Mouse (Mus musculus) urinary bladder, postnatal 10 days (tissue): ENCODE data around the gene Atp11a.

Experiments used
- DNase-seq: peaks from one replicate; pipeline ENCODE4 v3.0.0; 2022; ENCODE audit warnings: low spot score

Gene Atp11a

DNA sequence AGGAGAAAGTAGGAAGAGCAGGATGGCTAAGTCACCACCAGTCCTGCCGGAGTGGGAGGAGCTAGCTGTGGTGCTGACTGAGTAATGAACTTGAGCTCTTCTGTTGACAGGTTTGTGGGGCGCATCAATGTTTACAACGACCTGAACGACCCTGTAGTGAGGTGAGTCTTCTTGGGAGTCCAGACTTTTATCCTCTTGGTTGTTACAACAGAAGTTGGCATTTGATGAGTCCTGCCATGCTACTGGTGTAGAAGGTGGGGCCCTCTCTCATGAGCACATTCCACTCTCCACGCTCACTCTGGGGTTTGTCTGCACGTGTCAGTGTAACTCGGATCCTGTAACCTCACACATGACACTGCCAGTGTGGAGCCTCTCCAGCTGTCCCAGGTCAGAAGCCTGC lies 66.1 kb downstream of the Atp11a start:
- no peak for DNase-seq

DNA sequence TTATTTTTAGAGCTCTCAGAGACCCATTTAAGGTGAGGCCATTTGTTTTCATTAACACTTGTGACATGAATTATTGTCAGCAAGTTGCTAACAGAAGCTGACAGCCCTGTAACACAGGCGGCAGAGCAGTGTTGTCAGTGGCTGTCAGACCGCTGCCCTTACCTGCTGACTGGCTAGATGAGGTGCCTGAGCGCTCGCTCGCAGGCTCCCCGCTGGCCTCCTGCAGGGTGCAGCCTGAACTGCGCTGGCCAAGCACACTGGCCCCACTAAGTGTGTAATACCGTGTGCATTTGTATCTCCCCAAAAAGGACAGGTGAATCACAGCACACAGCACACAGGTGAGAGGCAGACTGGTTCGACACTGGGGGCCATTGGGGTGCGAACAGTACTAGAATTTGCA lies 67.7 kb downstream of the Atp11a start:
- no peak for DNase-seq

DNA sequence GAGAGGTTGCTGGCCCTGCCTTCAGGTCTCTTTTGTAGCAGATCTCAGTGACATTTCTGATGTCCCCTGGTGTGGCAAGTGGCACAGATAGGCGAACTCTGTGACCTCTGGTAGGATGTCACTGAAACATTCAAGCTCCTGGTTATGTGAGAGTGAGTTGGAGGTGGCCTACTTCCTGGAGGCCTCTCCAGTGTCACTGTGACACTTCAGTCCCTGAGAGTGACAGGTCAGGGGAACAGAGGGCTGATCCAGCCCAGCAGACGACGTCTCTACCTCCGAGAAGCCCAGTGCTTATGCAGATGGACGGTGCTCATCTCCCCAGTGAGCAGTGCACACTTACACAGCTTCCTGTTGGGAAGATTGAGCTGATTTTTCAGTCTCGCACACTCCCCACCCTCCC lies 68.4 kb downstream of the Atp11a start:
- no peak for DNase-seq

DNA sequence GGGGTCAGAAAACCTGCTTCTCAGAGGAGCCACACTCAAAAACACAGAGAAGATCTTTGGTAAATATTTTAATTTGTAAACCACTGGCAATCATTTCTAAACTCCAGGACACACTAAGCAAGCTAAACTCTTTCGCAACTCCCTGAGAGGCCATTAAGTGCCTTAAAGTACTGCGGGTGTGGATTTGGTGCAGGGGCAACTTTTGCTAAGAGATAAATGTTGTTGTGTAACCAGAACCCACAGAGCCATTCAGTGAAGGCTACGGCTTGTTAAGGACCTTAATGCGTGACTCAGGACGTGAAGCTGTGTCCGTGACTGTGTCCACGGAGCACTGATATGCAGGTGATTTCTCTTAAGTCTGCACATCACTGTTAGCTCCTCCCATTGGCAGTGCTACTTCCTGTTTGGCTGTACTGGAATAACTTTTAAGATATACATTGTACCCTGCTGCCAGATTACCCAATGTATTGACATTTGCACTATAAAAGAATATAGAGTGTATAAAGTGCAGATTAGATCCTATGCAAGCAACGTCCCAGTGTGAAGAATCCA lies 68.9 kb downstream of the Atp11a start:
- no peak for DNase-seq

DNA sequence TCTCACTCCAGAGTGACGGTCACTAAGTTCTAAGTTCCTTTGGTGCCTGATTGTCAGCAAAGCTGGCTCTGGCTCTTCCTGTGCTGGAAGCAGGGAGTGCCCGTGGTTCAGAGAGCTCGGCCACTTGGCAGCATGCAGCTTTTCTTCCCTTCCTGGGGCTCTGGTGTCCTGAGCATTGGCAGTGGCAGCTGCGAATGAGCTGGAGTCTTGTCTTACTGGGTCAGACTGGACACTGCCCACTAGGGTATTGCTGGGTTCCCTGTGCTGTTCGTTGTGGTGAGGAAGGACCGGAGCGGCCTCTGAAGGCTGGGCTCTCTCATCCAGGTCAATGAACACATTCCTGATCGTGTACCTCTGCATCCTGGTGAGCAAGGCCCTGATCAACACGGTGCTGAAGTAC lies 70.3 kb downstream of the Atp11a start:
- DNase-seq, result no peak

DNA sequence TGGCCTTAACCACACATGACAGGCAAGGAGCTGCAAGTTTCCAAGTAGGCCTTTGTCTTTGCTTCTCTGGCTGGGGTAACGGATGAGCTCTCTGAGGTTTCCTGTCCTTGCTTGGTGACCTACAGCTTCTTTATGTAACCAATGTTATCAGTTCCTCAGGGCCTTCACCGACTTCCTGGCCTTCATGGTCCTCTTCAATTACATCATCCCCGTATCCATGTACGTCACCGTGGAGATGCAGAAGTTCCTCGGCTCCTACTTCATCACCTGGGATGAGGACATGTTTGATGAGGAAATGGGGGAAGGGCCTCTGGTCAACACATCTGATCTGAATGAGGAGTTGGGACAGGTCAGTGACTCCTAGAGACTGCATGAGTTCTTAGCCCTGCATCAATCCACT lies 71.5 kb downstream of the Atp11a start:
- DNase-seq, result no peak

DNA sequence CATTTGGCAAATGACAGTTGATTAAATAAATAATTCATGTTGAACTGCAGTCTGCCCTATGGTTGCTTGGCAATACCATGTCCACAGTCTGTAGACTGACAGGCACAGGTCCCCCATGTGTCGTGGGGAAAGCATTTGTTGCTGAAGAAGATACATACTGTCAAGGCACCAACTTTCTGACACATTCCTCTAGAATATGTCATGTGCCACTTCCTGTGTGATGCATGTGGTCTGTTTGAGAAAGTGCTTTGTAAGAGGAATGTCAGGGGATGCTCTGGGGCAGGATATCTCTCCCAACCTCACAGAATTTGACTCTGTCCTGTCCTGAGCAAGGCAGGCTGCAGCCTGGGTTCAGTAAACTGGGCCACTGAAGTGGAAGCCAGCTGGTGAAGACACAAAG lies 72.6 kb downstream of the Atp11a start:
- DNase-seq, result no peak

DNA sequence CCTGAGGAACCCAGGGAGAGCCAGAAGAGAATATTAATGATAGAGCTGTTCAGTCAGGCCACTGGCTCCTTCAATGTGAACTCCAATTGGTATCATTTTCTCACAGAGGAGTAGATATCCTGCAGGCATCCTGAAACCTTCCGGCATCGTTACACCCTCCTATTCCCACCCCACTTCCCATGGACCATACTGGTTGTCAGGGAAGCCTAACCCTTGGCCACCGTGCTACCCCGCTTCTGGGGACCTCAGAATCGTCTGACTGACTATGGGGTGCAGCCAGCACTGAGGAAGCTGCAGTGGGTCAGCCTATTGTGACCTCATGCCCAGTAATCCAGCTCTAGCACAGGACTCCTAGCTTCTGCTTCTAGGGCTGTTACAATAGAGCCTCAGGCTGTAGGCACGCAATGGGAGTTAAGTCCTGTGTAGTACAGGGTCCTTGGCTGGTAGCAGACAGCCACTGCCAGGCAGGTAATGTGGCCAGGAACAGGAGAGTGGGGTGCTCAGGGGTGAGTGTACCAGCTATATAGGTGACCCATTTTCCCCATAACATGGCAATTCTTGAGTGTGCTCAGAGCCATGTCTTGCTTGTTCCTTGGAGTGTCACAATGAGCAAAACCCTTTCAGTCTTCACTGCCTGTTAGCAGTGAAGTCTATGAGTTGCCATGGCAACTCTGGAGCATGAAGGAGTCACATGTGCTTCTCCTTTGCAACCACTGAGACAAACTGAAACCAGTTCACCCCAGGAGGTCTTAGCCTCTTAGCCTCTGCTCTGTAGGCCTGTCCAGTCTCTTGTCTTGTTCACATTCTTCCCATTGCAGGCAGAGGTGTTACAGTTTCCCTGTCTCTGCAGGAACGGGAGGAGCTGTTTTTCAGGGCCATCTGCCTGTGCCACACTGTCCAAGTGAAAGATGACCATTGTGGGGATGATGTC lies 75.1 kb downstream of the Atp11a start:
- no peak for DNase-seq

DNA sequence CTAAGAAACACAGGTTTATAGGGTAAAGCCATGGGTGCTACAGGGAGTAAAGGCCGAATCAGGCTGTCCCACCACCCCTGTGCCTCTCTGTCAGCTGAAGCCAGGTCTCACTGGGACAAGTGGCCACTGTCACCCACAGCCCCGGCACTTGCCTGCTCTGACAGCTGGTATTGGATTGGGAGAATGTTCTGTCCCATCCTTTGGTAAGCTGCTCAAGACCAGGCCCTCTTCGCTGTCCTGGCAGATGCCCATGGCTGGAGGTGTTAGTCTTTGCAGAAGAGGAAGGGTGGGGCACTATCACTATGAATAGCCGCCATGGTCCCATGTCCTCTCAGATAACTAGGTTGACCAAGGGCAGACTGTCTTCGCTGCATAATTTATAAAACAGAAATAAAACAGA lies 76.8 kb downstream of the Atp11a start:
- no peak for DNase-seq

DNA sequence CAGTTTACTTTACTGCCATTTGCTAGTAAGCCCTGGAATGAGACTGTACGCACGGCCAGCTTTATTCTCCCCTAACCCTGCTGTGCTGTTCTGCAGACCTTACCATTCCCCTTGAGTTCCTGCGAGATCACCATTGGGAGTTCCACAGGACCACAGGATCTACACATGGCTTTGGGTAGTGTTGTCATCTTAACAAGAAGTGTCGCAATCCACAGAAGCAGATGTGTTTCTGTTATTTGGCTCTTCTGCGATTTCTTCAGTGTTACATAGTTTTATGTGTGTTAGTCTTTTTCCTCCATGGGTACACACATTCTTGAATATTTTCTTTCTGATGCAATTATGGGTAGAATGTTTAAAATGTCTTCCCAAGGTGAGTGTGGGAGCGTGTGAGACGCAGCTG lies 84.0 kb downstream of the Atp11a start:
- no peak for DNase-seq

DNA sequence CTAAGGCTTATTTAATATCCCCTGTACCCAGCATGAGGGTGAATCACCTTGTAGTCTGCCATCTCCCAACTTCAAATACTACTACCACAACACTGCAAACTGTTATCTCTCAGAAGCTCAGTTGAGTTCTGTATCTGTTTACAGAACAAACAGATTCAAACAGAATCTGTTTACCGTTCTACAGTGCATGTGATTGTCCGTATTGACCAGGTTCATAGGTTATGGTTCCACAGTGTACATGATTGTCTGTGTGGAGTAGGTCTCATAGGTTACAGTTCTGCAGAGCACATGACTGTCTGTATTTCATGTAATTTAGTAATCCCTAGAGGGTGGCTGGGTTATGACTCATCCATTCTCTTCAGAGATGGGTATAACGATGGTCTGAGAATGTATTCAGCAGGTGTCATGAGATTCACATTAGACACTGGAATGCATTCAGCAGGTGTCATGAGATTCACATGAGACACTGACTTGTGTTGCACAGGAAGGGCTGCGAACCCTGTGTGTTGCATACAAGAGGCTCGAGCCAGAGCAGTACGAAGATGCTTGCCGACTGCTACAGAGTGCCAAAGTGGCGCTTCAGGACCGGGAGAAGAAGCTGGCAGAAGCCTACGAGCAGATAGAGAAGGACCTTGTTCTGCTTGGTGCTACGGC lies 85.7 kb downstream of the Atp11a start:
- no peak for DNase-seq

DNA sequence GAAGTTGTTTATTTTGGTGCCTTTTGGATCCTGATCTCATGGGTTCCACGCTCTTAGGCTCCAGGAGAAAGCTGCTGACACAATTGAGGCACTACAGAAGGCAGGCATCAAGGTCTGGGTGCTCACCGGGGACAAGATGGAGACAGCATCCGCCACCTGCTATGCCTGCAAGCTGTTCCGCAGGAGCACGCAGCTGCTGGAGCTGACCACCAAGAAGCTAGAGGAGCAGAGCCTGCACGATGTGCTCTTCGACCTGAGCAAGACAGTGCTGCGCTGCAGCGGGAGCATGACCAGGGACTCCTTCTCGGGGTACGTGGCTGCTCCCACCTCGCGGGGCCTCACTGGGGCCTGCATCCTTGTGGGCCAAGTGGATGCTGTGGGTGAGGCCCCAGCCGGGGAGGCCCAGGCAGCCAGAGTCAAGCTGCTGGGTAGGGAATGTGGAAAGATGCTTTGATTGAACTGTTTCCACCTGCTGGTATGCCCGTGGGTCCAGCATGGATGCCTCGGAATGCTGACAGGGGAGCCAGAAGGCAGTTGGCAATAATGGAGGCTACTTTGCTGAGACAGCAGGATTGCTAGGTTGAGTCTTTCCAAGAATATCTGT lies 87.6 kb downstream of the Atp11a start:
- no peak for DNase-seq

DNA sequence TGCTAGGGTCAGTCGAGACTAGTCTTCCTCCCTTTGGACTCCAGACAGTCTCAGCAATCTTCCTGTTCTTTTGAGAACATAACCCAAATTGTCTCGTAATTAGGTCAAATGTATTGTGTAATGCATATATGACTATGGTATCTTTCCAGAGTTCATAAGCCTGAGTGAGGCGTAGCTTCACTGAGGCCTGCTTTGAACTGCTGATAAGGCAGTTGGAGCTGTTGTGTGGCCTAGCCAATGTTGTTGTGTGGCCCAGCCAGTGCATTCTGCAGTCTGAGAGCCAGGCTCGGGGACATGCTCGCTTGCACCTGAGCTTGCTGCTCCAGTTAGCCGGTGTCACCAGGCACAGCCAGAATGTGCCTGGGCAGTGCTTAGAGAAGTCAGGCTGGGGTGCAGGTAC lies 89.6 kb downstream of the Atp11a start:
- no peak for DNase-seq

DNA sequence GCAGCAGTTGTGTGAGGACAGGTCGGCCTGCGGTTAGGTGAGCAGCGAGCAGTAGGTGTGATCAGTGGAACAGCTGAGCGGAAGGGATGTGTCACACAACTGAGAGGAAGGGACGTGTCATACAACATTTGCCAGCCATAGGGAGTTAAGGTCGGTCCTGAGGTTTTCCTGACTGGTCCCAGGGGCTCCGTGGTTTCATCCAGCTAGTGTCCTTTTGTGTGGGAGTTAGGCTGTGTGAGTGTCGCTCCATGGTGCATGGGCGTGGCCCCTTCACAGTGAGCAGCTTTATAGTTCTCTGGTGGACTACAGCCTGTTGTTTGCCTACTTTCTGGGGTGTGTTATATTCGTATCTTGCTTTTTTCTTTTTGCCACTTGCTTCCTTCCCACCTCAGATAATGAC lies 94.4 kb downstream of the Atp11a start:
- DNase-seq, result no peak

DNA sequence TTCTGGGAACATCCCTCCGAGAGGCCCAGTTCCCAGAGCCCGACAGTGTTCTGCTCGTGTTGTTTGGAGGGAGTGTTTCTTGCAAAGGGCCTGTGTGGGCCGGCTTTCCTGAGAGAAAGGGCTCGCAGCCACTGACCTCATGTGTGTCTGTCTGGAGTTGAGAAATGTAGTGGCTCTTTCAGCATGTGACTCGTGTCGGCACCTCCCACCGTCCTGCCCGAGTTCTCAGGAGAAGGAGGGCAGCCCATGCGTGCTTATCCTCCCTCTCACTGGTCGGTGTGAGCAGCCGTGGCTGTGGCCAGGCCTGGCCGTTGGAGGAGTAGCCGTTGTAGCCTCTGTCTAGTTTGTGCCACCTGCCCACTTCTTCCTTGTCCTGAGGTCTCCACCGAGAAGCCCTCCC lies 99.2 kb downstream of the Atp11a start:
- DNase-seq, result no peak

DNA sequence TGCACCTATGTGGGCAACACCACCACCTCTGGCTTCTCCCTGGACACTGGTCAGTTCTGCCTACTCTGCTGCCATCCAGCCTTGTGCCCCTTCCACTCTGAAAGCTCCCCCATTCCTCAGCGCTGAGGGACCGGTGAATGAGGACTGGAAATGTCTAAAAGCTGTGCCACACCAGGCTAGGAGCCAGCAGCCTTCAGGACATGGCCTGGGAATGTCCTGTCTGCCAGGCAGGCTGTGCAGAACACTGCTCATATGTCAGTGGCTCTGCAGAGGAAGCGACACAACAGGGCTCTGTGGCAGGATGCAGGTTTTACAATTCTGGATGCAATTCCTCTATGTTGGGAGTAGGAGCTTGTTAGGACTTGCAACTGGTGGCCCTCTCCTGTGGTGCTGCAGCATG lies 106.2 kb downstream of the Atp11a start:
- no peak for DNase-seq

DNA sequence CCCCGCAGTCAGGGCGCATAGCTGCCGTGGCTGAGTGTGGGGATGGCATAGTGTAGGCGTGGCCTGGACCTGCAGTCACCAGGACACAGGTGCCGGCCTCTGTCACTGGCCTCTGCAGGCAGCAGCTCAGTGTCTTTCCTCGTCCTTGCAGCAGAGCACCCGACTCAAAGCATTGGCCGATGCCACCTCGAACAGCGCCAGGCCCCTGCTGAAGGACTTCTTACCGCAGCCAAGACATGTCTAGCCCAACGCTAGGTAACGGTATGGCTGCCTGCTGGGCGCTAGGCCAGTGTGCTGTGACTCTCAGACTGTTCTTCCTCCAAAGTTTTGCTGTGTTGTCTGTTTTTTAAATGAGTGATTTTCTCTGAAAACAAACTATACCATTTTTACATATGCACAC lies 106.8 kb downstream of the Atp11a start:
- DNase-seq, result no peak

DNA sequence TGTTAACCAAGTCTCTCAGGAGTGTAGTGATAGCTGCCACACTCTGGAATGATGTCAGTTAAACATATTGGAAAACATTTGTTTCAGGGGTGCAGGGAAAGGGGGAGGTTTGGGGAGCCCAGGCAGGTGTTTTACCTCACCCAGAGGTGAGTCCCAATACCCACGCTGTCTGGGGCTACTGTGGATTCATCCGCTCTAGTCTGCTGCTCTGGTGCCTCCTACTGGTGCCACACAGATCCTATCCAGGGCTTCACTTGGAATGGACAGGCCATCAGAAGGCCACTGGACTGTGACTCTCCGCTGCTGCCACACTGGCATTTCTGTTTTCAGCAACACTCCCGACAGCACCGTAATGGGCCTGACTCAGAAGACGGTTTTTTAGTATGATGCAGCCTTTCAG lies 109.0 kb downstream of the Atp11a start:
- DNase-seq, result no peak

DNA sequence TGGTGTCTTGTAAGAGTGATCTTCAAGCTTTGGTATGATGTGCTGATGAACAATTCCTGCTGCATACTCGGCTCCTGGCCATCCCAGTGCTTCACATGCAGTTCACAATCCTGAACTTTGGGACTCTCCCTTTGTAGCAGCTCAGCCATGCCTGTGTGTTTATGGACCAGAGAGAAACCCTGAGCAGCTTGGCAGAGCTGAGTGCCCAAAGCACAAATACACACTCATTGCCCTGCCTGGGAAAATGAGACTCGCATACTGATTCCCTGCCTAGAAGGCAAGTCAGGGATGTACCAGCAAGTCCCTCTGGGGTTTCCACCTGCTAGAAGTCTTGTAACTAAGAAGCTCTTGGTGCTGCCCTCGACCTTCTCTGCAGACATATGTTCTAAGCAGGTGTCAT lies 112.8 kb downstream of the Atp11a start:
- no peak for DNase-seq

DNA sequence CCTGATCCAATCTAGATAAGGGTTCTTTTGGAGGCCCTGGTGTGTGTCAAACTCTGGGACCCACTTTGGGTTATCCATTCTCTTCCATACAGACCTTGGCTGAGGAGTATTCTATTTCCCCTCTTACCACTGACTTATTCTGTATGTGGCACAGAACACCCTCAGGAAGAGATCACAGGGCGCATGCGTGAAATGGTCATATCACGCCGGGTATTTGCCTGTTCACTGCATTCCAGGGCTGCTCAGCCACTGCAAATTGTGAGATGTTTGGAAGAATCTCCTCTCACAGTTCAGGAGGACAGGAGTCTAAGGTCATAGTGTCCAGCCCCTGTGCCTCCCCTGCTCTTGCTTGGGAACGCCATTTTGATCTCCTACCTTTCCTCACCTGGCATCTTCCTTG lies 113.8 kb downstream of the Atp11a start:
- no peak for DNase-seq

DNA sequence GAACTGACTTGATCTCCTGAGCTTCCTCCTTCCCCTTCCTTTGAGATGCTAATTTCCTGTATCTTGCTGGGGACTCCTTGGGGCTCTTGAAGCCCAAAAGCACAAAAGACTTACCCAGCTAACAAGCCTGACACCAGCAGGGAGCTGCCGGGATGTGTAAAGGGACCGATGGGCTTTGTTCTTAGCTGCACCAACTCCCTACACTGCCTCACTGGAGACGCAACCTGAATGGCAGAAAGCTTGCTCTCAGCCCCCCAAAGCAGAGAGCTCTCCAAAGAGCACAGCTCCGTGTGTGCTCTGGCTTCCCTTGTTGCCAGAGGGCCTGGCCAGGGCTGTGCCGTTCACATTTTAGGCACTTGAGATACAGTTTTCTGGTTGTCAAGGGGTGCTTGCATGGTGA lies 114.6 kb downstream of the Atp11a start:
- DNase-seq, result no peak

DNA sequence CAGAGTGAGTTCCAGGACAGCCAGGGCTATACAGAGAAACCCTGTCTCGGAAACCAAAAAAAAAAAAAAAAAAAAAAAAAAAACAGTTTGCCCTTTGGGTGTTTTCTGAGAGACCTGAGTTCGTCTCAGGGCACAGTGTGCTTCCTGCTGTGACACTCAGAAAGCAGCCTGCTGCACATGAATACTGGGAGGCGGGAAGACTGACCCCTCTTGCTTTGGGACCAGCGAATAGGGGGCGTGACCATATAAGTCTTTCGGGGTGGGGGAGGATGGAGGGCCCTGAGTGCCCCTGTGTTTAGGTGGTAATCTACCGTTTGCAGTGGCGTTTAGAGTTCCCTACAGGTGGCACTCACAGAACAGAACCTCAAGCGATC lies 116.2 kb downstream of the Atp11a start:
- DNase-seq, result no peak
